Mouse (Mus musculus): ENCODE results near the gene Rps6kb2. TPM values are rescaled to one million over a fixed set of nuclear protein-coding genes. Genes with fewer than 3 reads are reported as not detected.
"Not testable (repeated sequence)": the region's sequence is repeated elsewhere in the genome, so short reads cannot be mapped to it uniquely, and the experiment has no call there.

The Rps6kb2 gene
- total RNA-seq, 4 experiments from 2014 or later: 15.6 to 17.9 (median 17.0) TPM

- no peak for DNase-seq (ENCODE audit: low spot score)
These were observed 20.6 kb downstream of the Rps6kb2 start for GRCm38 (mm10) chr19:4142416-4143173.

DNA sequence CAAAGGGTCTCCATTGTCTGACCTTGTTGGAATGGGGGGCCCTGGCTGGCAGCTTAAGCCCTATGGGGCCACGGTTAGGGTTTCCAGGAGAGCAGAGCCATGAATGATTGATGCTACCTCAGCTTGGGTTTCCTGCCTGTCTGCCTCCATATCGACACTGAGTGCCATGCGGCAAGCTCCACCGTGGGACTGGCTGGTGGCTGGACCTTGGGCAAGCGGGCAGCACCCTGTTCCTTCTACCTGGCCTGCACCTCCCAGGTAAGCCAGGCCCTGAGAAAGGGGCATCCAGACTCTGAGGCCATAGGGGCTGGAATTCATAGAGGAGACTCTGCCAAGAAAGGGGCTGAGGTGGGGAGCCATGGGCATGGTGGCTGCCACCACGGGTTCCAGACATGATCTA lies 23.0 kb downstream of the Rps6kb2 start:
- no peak for DNase-seq (ENCODE audit: low spot score)

- DNase-seq (ENCODE audit: low spot score): no peak
These were observed 23.7 kb downstream of the Rps6kb2 start, which contains the start of gene Gpr152 for GRCm38 (mm10) chr19:4139446-4139845. Gene Gpr152 (plus strand): TSS chr19:4139787.

- no peak for DNase-seq (ENCODE audit: low spot score)
These were observed 25.2 kb downstream of the Rps6kb2 start for GRCm38 (mm10) chr19:4137913-4138312.

GRCm38 (mm10) chr19:4136463-4136862 lies 26.7 kb downstream of the Rps6kb2 start:
- DNase-seq (ENCODE audit: low spot score): no peak

DNA sequence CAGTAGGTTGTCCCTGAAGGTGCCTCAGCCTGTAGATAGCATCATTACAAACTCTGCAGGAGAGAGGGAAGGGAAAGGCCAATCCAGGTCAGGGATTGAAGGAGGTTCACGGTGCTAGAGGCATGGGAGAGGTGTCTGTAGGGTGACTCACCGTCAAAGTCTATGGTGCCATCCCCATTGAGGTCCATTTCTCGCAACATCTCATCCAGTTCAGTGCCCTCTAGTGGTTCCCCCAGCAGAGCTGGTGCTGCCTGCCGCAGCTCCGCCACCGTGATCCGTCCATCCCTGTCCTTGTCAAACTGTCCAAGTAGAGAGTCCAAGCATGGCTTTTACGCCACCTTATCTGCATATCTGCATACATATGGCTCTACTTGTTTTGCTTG lies 27.2 kb downstream of the Rps6kb2 start:
- DNase-seq (ENCODE audit: low spot score): not testable (repeated sequence)

DNA sequence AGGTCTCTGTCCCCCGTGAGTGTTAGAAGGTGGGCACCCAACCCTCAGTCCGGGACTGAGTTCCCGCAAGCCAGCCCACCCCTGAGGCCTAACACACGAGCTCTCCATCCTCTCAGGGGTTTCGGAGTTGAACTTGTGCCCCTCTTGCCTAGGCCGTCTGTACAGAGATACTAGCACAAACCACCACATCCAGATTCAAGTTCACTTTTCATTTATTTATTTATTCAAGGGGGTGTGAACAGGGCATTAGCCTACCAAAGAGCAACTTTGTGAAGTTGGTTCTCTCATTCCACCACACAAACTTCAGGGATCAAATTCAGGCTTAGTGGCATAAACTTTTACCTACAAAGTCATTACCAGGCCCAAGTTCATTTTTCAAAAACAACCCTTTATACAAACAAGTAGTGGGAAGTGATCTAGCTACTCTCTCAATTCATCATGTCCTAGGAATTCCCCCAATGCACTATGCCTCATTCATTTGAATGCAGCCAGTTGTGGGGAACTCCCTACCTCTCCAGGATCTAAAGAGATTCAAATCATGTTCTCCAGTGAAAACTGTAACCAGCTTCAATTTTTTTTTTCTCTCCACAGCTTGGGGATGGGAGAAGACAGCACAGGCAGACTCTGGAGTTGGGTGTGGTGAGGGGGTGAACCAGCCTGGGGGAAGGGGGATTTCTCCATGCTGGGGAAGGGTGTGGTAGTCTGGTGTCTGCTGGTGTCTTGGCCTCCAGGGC lies 27.8 kb downstream of the Rps6kb2 start:
- DNase-seq (ENCODE audit: low spot score): not testable (repeated sequence)

GRCm38 (mm10) chr19:4134354-4134753 lies 28.8 kb downstream of the Rps6kb2 start:
- no peak for DNase-seq (ENCODE audit: low spot score)

GRCm38 (mm10) chr19:4131768-4132167 lies 31.4 kb downstream of the Rps6kb2 start:
- no peak for DNase-seq (ENCODE audit: low spot score)

DNA sequence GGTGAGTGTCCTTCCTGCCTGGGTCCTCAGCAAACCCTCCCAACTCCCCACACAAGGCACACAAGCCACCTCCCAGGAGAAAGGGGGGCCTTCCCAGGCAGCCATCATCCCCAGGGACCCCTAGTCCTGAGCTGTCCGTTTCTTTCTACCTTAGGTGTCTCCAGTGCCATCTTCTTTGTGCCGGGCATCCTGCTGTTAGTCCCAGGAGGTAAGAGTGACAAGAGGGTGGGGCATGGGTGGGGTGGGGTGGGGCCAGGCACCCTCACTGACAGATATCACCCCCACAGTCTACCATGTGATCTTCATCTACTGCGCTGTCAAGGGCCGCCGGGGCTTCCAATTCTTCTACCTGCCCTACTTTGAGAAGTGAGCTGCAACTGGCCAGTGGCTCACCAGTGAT lies 32.1 kb downstream of the Rps6kb2 start:
- DNase-seq (ENCODE audit: low spot score): no peak

- no peak for DNase-seq (ENCODE audit: low spot score)
These were observed 33.0 kb downstream of the Rps6kb2 start for GRCm38 (mm10) chr19:4130106-4130505.

- DNase-seq (ENCODE audit: low spot score): no peak
These were observed 33.7 kb downstream of the Rps6kb2 start for GRCm38 (mm10) chr19:4129462-4129861.

GRCm38 (mm10) chr19:4126759-4127495 lies 36.2 kb downstream of the Rps6kb2 start:
- no peak for DNase-seq (ENCODE audit: low spot score)

GRCm38 (mm10) chr19:4125741-4126696 lies 37.1 kb downstream of the Rps6kb2 start, which contains the start of gene Aip:
Gene Aip (minus strand): TSS chr19:4125858.
- peak; percentile 97 for DNase-seq (ENCODE audit: low spot score)

- DNase-seq (ENCODE audit: low spot score): not testable (repeated sequence)
These were observed 37.9 kb downstream of the Rps6kb2 start for GRCm38 (mm10) chr19:4125268-4125667.

- no peak for DNase-seq (ENCODE audit: low spot score)
These were observed 38.7 kb downstream of the Rps6kb2 start for GRCm38 (mm10) chr19:4124432-4124831.

- DNase-seq (ENCODE audit: low spot score): no peak
These were observed 40.5 kb downstream of the Rps6kb2 start for GRCm38 (mm10) chr19:4122411-4123370.

- DNase-seq (ENCODE audit: low spot score): not testable (repeated sequence)
These were observed 41.3 kb downstream of the Rps6kb2 start for GRCm38 (mm10) chr19:4121896-4122295.

DNA sequence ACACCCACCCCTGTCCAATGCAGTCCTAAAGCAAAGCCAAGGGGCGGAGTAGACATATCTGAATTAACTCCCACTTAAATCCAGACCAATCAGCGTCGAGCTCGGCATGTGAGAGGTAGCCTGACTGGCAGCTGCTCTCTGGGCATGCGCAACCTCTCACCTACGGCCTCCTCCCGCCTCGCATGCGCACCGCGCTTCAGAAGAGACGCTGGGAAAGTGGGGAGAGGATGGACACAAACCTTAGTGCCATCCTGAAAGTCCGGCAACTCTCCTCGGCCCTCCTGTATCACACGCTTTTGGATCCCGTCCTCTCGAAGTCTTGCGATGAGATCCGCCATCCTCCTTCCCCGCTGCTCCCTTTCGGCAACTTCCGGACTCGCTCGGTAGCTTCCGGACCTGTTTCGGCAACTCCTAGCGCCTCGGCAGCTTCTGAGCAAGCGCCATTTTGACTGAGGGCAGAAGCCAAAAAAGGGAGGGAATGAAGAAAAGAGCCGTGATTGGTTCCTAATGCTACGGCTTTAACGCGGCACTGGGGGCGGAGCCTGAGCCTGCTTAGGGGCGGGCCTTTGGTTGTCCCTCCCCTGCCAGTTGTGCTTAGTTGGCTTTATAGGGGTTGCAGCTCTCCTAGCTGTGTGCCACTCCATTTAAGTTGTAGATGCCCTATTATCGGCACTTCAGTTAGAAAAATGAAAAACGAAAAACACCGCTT lies 41.9 kb downstream of the Rps6kb2 start:
- DNase-seq (ENCODE audit: low spot score): peak; percentile 99

All from heart, adult 8-10 months (tissue).